Mouse (Mus musculus) cerebellum, adult 18-20 months (tissue): ENCODE measurements at regions not wholly inside any gene's neighbourhood (a gene's known extent, or its start where the extent isn't known, plus 50 kb on each side); places are given as distances from the start of the nearest gene placed in this dataset.

Experiments used
- DNase-seq, 2 experiments: peaks; one replicate each; pipeline ENCODE4 v3.0.0; 2021

GRCm38 (mm10) chr13:28633541-28634041 is 319.9 kb downstream of the Sox4 start:
- no peak for DNase-seq

- DNase-seq: no peak
Observed at GRCm38 (mm10) chr13:28629431-28630331, 323.8 kb downstream of the Sox4 start.

- DNase-seq: no peak
Observed at GRCm38 (mm10) chr13:28628751-28629150, 324.8 kb downstream of the Sox4 start.

DNA sequence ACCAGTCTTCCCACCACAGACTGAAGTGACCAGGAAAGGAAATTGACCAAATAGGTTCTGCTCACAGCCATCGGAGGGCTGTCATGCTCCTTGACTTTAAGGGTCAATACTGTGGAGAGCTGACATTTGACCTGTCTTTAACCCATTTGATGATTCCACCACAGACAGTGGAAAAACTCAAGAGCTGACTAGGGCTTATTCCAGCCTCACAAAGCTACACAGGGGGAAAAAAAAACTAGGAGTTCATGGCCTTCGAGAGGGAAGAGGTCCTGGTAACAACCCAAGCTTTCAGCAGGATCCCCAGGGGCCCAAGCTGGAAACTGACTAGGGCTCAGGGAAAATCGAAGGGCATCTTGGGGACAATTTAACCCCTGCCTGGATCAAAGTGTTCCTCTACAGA is 334.6 kb downstream of the Sox4 start:
- DNase-seq: no peak

DNA sequence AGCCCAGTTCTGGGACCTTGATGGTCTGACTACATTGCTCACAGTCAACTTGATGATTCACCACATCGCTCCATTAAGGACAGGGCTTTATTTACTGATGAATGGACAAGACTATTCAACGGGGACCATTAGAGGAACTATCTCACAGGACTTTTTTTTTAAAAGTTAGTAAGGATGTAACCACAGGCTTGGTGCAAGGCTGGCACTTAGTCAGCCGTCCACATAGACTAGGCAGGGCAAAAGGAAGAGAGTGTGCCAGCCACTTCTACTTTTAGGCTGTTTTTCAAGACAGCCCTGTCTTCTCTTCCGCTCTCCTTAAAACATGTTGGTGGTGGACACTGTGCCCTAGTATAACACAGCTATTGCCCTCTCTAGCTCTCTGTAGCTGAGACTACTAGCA is 336.0 kb downstream of the Sox4 start:
- no peak for DNase-seq

GRCm38 (mm10) chr13:28616645-28617381 is 336.7 kb downstream of the Sox4 start:
- DNase-seq: no peak

DNA sequence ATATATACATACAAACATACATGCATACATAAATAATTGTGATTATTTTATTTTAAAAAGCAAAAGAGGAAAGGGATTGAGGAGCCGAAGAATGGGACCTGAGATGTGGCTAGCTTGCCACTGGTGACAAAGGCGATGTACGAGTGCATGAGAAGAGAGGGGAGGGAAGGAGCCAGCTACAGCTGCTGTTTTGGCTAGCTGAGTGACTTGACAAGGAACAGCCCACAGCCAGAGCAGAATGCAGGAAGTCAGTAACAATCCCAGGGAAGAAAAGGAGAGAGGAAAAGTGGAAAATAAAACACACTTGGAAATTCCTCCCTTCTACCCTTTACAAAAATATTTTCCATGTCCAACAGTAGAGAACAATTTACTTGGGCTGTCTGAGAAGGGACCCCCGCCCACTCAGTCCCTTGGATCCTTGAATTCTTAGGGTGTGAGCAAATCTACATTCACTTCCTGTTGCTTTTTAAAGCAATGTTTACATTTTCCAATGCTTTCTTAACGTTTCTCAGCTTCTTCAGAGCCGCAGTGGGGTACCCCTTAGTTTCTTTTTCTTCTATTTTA is 345.9 kb downstream of the Sox4 start:
- DNase-seq: no peak

- DNase-seq: no peak
Observed at GRCm38 (mm10) chr13:28606651-28607050, 346.9 kb downstream of the Sox4 start.

GRCm38 (mm10) chr13:28605833-28606232 is 347.7 kb downstream of the Sox4 start:
- no peak for DNase-seq

- no peak for DNase-seq
Observed at GRCm38 (mm10) chr13:28604016-28604415, 346.7 kb downstream of the Gm11361 start.

DNA sequence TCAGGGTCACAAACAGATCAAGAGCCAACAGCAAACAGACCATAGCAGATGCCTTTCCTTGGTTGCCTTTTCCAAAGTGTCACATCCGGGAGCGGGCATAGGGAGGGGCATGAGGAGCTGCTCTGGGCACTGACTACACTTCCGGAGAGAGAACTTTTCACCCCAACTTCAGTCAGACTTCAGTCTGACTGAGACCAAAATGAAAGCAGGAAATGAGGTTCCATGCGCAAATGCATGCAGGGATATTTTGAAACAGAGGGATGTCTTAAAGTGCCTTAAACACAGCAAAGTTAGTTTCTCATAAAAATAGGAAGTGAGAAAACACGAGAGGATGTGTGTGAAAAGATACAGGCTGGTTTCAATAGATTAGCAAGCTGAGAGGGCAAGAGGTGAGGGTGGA is 343.5 kb downstream of the Gm11361 start:
- no peak for DNase-seq

- no peak for DNase-seq
Observed at GRCm38 (mm10) chr13:28596367-28596766, 339.0 kb downstream of the Gm11361 start.

DNA sequence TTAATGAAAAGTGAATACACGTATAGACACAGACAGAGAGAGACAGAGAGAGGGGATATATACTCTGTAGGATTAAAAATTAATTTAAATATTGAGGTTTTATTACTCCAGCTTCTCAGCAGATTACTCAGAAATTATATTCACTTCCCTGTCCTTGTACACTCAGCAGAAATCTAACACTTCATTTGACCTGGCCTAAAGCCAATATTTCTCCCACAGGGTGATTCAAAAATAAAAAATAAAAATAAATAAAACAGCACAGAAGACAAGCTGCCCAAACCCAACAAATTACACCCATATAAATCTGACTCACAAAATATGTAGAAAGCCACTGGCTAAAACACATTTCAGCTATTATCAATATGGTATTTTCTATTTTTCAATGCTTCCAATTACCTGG is 334.8 kb downstream of the Gm11361 start:
- no peak for DNase-seq

DNA sequence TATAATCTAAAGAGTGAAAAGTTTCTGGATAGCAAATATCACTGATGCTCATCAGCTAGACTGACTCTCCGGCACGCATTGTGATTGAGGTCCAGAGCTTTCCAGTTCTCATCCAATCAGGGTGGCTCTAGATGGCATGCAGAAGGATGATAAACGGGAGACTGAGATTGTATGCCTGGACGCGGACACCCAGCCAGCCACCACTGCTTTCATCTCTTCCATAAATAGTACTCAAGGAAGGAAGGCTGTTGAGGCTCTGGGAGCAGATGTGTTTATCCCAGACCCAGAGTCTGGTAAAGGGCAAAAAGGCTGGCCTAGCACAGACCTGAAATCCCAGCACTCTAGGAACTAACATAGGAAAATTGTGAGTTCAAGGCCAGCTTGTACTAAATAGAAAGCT is 330.6 kb downstream of the Gm11361 start:
- no peak for DNase-seq

DNA sequence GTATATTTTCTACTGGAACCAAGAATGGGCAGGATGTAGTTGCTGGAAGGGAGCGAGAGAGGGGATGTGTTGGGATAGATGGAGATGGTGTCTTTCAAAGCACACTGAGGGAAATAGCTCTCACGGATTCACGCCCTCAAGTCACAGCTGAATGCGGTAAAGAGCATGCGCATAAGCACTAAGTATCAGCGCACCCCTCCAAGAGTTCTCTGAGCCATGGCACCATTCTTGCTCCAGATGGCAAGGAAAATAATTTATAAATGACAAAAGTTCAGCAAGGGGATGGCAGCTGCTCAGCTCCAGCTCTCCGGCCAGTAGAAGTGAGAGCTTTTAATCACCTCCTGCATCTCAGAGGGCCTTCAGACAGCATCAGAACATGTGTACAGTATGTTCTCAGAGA is 329.4 kb downstream of the Gm11361 start:
- DNase-seq: no peak

GRCm38 (mm10) chr13:28586140-28586539 is 328.8 kb downstream of the Gm11361 start:
- DNase-seq: no peak

GRCm38 (mm10) chr13:28583617-28584016 is 326.3 kb downstream of the Gm11361 start:
- DNase-seq: no peak

DNA sequence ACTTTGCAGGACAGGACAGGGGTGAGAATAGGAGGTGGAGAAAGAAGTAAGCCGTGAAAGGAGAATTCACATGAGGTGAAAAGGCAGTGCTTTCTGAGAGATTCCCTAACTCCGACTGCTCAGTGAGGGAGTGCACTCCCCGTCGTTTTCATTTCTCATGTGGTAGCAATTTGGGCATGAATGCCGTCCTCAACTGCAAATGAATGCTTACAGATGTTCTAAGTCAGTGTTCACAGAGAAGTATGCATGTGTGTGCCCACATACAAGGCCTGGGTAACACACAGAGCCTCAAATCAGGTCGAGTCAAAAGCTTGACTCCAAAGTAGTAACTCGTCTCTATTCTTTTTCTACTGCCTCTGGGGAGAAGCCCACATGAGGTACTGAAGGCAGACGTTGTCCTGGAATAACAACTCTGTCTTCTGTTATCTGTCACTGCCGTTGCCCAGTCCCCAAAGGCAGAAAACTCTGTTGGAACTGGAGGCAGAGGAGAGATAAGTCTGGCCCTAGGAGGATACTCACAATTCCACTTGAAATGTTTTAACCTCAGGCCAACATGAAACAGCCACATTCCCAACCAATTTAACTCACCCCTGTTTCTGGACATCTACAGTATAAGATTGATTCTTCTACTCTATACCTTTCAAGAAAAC is 318.0 kb downstream of the Gm11361 start:
- no peak for DNase-seq

DNA sequence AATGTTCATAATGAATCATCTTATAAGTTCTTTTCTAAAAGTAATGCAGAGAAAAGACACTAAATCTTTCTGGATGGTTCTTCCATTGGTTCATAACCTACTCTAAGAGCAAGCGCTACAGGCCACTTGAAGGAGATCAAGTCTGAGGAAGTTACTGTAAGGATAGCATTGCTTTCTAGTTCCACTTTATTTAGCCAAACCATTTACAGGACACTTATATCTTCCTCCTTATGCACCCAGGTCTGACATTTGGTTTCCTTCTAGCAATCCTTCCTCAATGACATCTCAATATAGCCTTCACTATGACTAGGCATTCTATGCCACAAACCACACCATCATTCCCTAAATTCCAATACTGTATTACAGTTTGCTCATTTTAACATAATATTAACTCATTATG is 316.0 kb downstream of the Gm11361 start:
- DNase-seq: no peak

DNA sequence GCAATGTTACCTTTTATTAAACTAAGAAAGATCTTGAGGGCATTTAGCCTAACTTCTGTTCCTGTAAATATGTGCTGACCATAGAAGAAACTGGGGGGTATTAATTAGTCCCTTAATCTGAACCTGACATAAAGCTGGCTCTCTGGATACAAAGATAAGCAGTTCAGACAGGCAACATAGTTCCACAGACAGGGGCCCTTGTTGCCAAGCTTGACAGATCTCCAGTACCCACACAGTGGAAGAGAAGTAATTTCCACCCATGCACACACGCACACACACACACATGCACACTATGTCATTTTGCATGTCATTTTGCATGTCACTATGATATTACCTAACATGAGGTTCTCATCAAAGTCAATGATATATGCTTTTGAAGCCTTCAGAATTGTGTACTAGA is 315.1 kb downstream of the Gm11361 start:
- no peak for DNase-seq

DNA sequence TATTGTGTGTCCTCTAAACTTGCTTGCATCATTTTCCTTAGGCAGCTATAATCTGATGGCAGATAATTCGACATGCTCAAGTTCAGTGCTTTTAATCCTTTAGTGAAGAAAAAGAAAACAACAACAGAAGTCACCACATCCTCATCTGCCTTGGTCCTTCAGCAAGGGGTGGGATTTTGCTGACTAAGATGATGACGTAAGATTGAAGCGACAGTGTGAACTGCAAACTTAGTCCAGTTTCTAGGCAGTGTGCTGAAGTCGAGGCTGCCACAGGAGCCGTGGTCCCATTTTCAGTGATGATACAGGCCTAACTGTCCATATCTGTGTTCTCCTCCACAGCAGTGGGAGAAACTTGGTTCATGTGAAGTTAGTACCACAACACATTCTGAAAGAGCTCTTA is 314.4 kb downstream of the Gm11361 start:
- no peak for DNase-seq

DNA sequence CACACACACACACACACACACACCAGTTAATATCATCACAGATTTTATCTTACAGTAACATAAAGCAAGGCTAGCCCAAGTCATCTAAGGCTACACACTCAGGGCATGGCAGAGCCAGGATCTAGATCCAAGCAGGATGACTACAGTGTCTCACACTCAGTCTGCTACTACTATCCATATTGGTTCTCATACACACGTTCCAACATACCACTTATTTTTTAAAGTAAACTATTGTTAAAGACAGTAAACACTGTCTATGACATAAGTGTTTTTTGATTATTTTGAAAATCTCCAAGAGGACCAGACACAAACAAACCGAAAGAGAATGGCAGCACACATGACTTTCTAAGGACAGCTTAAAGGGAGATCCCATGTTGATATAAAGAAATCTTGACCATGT is 306.3 kb downstream of the Gm11361 start:
- DNase-seq: no peak

GRCm38 (mm10) chr13:28560081-28560480 is 302.8 kb downstream of the Gm11361 start:
- no peak for DNase-seq
